Mouse (Mus musculus): ENCODE data around the gene Zbtb24. TPM values are rescaled to one million over a fixed set of nuclear protein-coding genes. Genes with fewer than 3 reads are reported as not detected.
"Not testable (repeated sequence)": the region's sequence is repeated elsewhere in the genome, so short reads cannot be mapped to it uniquely, and the experiment has no call there.

Gene Zbtb24
- 13.1 and 14.5 TPM in 2 replicates for polyA plus RNA-seq (2012; rRNA removed)

DNA sequence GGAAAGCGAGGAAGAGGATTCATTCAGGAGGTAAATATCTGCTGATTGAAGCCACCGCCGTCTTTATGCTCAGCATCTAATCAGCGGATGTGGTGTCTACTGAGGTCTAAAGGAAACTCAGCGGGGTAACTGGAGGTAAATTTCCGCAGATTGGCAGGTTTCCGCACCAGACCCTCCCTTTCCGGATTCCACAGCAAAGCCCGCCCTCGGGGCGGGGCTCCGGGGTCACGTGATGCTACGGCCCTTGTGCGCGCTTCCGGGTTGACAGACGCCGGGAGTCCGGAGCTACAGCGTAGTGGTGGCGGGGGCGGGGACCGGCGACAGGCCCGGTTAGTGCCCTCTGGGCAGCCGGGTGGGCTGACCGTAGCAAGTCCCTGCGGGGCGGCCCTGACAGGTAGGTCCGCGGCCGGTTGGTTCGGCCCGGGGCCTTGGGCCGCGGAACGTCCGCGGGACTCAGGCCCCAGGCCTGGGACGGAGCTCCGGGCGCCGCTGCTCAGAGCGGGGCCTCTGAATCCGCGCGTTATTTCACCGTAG lies at the start of gene Zbtb24:
TSS of gene Zbtb24 (plus strand) at position 247 of the 534 bp plus-strand sequence.
- under 1% methylated on average over 49 of the region's 49 CpGs for WGBS
- Histone ChIP-seq H3K4me1 (ENCODE audit: control insufficient read depth, insufficient read depth, low read length) (no peaks in the 10 kb centered on the region; the same call in none of the 2 replicates), H3K4me3 (replicated peaks; ENCODE audit: extremely low read depth, low read depth, low read length) (peak within 1 kb of the TSS; percentile 76)
- DNase-seq = peak; percentile 96
- no peak for TF ChIP-seq CTCF (IDR thresholded peaks at IDR 0.05; ENCODE audit: insufficient read depth, low read length)
- no peak for TF ChIP-seq POLR2A (IDR thresholded peaks at IDR 0.05; ENCODE audit: borderline replicate concordance, extremely low read depth, low read depth, low read length)

- Histone ChIP-seq H3K4me1 (ENCODE audit: control insufficient read depth, insufficient read depth, low read length) (no peaks in the 10 kb centered on the region), H3K4me3 (replicated peaks; ENCODE audit: extremely low read depth, low read depth, low read length) (no peak overlapping the region)
- no peak for DNase-seq
- 81% methylated on average over 3 of the region's 3 CpGs for WGBS
- TF ChIP-seq POLR2A (IDR thresholded peaks at IDR 0.05; ENCODE audit: borderline replicate concordance, extremely low read depth, low read depth, low read length) = no peak
- no peak for TF ChIP-seq CTCF (IDR thresholded peaks at IDR 0.05; ENCODE audit: insufficient read depth, low read length)
Observed at GRCm38 (mm10) chr10:41401097-41401496, 49.1 kb upstream of the Zbtb24 start.

DNA sequence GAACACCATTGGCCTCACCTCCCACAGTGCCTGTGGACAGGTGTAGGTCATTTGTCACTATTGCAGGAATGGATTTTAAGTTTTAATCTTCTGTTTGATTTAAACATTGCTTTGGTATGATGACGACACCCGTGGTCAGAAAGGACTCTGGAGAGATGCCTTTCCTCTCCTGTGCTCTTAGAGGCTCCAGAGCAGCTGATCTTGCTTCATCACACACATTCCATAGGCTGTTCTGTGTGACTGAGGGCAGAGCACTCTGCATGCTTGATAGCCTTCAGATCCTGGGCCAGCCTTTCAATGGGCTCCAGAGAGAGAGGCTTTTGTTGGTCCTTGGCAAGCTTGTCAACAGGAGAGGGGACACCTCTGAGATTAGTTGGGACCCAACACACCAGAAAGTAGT lies 46.8 kb upstream of the Zbtb24 start:
- WGBS = 39% methylated on average over 2 of the region's 2 CpGs
- H3K4me3 ChIP-seq (replicated peaks; ENCODE audit: extremely low read depth, low read depth, low read length) = no peak overlapping the region
- TF ChIP-seq CTCF (IDR thresholded peaks at IDR 0.05; ENCODE audit: insufficient read depth, low read length) (no peak), POLR2A (IDR thresholded peaks at IDR 0.05; ENCODE audit: borderline replicate concordance, extremely low read depth, low read depth, low read length) (no peak)
- no peaks in the 10 kb centered on the region for H3K4me1 ChIP-seq (ENCODE audit: control insufficient read depth, insufficient read depth, low read length)
- DNase-seq = peak; percentile 10

- no peak for DNase-seq
Observed at GRCm38 (mm10) chr10:41403893-41404612, 46.1 kb upstream of the Zbtb24 start.

GRCm38 (mm10) chr10:41410176-41410575 lies 40.0 kb upstream of the Zbtb24 start:
- 91% methylated on average over 4 of the region's 4 CpGs for WGBS
- not testable (repeated sequence) for H3K4me1 ChIP-seq (ENCODE audit: control insufficient read depth, insufficient read depth, low read length); H3K4me3 ChIP-seq (replicated peaks; ENCODE audit: extremely low read depth, low read depth, low read length); DNase-seq

More at GRCm38 (mm10) chr10:41403893-41404612, 46.1 kb upstream of the Zbtb24 start:
- H3K4me3 ChIP-seq (replicated peaks; ENCODE audit: extremely low read depth, low read depth, low read length) = no peak overlapping the region
- TF ChIP-seq POLR2A (IDR thresholded peaks at IDR 0.05; ENCODE audit: borderline replicate concordance, extremely low read depth, low read depth, low read length) (no peak), CTCF (IDR thresholded peaks at IDR 0.05; ENCODE audit: insufficient read depth, low read length) (no peak)
- WGBS = 32% methylated on average over 3 of the region's 3 CpGs
- H3K4me1 ChIP-seq (ENCODE audit: control insufficient read depth, insufficient read depth, low read length) = no peaks in the 10 kb centered on the region

GRCm38 (mm10) chr10:41410821-41411220 lies 39.4 kb upstream of the Zbtb24 start:
- not testable (repeated sequence) for H3K4me3 ChIP-seq (replicated peaks; ENCODE audit: extremely low read depth, low read depth, low read length); DNase-seq; H3K4me1 ChIP-seq (ENCODE audit: control insufficient read depth, insufficient read depth, low read length)
- 92% methylated on average over 1 of the region's 1 CpGs for WGBS

DNA sequence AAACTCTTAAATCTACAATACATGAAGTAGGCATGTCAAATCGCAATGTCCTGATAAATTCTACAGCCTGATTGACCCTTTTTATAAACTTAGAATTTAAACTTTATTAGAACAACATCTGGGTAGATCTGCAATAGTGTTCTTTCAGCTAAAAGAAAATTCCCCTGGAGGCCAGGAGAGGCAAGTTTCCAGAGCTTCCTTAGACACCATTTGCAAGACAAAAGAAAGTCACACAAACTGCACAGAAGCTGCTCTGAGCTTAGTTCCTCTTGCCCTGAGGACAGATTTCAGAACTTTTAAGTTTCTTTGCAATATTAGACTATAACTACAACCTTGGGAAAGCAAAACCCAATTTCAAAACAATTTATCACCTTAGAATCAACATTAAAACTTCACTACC lies 36.7 kb upstream of the Zbtb24 start:
- DNase-seq; H3K4me3 ChIP-seq (replicated peaks; ENCODE audit: extremely low read depth, low read depth, low read length); H3K4me1 ChIP-seq (ENCODE audit: control insufficient read depth, insufficient read depth, low read length): not testable (repeated sequence)
- 79% methylated on average over 1 of the region's 1 CpGs for WGBS

DNA sequence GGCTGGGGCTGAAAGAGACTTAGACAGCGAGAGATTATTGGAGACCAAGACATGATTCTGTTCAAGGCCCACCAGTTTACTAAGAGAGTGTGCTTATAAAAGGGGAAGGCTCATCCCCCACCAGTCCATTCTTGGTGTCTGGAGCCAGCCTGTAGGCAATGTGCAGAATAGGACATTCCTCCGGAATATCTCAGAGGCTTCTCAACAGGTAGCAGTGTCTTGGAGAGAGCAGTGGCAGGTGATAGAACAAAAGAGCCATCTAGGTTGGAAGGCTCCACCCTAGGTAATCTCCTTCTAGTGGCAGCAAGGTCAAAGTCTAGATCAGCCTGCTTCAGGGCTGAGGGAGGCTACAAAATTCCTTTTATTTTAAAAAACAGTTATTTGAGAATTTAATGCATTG lies 34.8 kb upstream of the Zbtb24 start:
- H3K4me1 ChIP-seq (ENCODE audit: control insufficient read depth, insufficient read depth, low read length); H3K4me3 ChIP-seq (replicated peaks; ENCODE audit: extremely low read depth, low read depth, low read length); DNase-seq: not testable (repeated sequence)
- 95% methylated on average over 2 of the region's 2 CpGs for WGBS

DNA sequence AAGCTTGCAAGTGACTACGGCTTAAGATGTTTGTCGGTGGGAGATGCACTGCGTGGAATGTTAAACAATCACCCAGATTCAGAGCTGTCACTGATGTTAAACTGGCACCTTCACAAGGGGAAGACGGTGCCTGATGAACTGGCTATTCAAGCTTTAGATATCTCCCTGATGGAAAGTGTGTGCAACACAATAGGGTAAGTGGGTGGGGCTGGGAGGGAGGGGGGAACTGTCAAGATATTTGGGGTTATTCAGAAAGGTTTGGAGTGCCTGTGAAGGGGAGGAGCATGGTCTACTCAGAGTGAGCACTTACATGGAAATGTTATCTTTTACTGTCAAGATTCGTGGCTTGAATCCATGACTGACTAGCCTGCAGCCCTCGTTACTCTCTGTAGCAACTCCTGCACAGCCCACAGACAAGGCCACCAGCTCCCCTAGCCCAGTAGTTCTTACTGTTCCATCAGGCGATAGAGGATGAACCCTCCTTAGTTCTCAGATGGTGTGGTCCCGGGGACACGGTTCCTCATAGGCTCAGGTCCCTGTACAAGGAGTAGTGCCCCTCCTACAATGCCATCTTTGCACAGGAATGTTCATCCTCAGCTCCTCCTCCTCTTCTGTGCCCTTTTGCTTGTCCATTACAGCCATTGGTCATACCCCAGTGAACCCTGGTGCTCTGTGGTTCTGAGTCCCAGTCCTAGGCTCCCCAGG lies 29.5 kb upstream of the Zbtb24 start:
- WGBS = 55% methylated on average over 9 of the region's 9 CpGs
- H3K4me1 ChIP-seq (ENCODE audit: control insufficient read depth, insufficient read depth, low read length) = no peaks in the 10 kb centered on the region
- no peak for DNase-seq
- H3K4me3 ChIP-seq (replicated peaks; ENCODE audit: extremely low read depth, low read depth, low read length) = no peak overlapping the region
- TF ChIP-seq CTCF (IDR thresholded peaks at IDR 0.05; ENCODE audit: insufficient read depth, low read length) (no peak), POLR2A (IDR thresholded peaks at IDR 0.05; ENCODE audit: borderline replicate concordance, extremely low read depth, low read depth, low read length) (no peak)

- no peaks in the 10 kb centered on the region for H3K4me1 ChIP-seq (ENCODE audit: control insufficient read depth, insufficient read depth, low read length)
- TF ChIP-seq POLR2A (IDR thresholded peaks at IDR 0.05; ENCODE audit: borderline replicate concordance, extremely low read depth, low read depth, low read length) (no peak), CTCF (IDR thresholded peaks at IDR 0.05; ENCODE audit: insufficient read depth, low read length) (no peak)
- no peak for DNase-seq
- no peak overlapping the region for H3K4me3 ChIP-seq (replicated peaks; ENCODE audit: extremely low read depth, low read depth, low read length)
- 79% methylated on average over 2 of the region's 2 CpGs for WGBS
Observed at GRCm38 (mm10) chr10:41423681-41424080, 26.5 kb upstream of the Zbtb24 start.
